ENCODE assay signal across 7 mouse cellular contexts in the genomic region with DNA sequence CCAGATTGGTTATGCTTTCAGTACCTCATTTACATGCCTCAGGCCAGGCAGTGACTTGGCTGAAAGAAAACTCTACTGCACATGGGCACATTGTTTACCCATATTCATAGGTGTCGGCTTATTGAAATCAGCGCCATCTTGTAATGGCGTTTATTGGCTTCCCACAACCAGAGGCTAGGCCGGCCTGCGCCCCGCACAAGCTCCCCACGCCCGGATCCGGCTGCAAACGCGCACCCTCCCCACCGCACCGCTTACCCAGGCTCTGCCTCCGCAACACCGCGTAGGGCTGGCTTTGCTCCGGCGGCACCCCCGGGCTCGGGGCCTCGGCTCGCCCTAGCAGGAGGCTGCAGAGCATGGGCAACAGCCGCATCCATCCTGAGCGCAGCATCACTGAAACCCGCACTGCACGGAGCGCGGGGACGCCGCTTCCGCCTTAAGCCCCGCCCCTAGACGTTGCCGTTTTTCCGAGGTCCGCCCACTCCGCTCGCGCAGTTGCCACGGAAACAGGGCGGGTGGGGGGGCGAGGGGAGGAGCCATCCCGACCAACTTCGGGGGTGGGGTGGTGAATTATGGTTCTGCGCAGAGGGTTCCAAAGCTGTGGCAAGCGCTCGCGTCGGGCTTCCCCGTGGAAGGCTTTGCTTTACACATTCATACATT. TPM values are rescaled to one million over a fixed set of nuclear protein-coding genes. Genes with fewer than 3 reads are reported as not detected.
A peak's percentile ranks its signal among the peaks of the same experiment; 100 is the strongest.
DNase-seq lines count a peak whose midpoint lies in the region; ATAC-seq lines count a peak whose summit lies in the region.

No protein-coding gene starts in this region.

- H3K9me3 ChIP-seq in embryonic facial prominence, embryonic 10.5 days, result no peaks in the 10 kb centered on the region
- 0 out of 2 replicates have a peak, but pooled peaks cover 6% of the 10 kb centered on the region for H3K9me3 ChIP-seq in limb, embryonic 12.5 days
- H3K9me3 ChIP-seq in midbrain, embryonic 14.5 days (ENCODE audit: control insufficient read depth, low read length), result no peaks in the 10 kb centered on the region

- peak overlapping the region; percentile 93 for H3K27ac ChIP-seq in embryonic facial prominence, embryonic 10.5 days (replicated peaks)
- H3K27ac ChIP-seq in limb, embryonic 12.5 days, result peak overlapping the region; percentile 94
- peak overlapping the region; percentile 97 for H3K27ac ChIP-seq in midbrain, embryonic 14.5 days (replicated peaks; ENCODE audit: low read depth, low read length)

- peak overlapping the region; percentile 82 for H3K9ac ChIP-seq in limb, embryonic 12.5 days (replicated peaks)
- H3K9ac ChIP-seq in midbrain, embryonic 14.5 days (replicated peaks; ENCODE audit: low read length), result peak overlapping the region; percentile 82

- peaks cover 32% of the 10 kb centered on the region for H3K4me1 ChIP-seq in embryonic facial prominence, embryonic 10.5 days
- peaks cover 18% of the 10 kb centered on the region; the same call in 1 of the 2 replicates for H3K4me1 ChIP-seq in limb, embryonic 12.5 days (replicated peaks)
- H3K4me1 ChIP-seq in midbrain, embryonic 14.5 days (ENCODE audit: control insufficient read depth, insufficient read depth, low read length), result peaks cover 13% of the 10 kb centered on the region

- peak overlapping the region; percentile 80 for H3K4me3 ChIP-seq in embryonic facial prominence, embryonic 10.5 days
- H3K4me3 ChIP-seq in limb, embryonic 12.5 days (replicated peaks), result peak overlapping the region; percentile 87
- H3K4me3 ChIP-seq in midbrain, embryonic 14.5 days (replicated peaks; ENCODE audit: low read depth, low read length), result peak overlapping the region; percentile 81

- peak; percentile 85 for ATAC-seq in granulocyte monocyte progenitor cell, adult 5-6 weeks (replicated peaks; ENCODE audit: poor library complexity, severe bottlenecking)
- peak; percentile 95 for ATAC-seq in limb, embryonic 12.5 days (ENCODE audit: insufficient number of reproducible peaks, insufficient read depth, low FRiP score, low TSS enrichment, low read depth)
- peak; percentile 96 for ATAC-seq in midbrain, embryonic 14.5 days (ENCODE audit: low FRiP score, low TSS enrichment)

- no peaks in the 10 kb centered on the region for H3K27me3 ChIP-seq in embryonic facial prominence, embryonic 10.5 days (replicated peaks; ENCODE audit: low read depth, poor library complexity, severe bottlenecking)
- H3K27me3 ChIP-seq in limb, embryonic 12.5 days, result no peaks in the 10 kb centered on the region
- no peaks in the 10 kb centered on the region for H3K27me3 ChIP-seq in midbrain, embryonic 14.5 days (ENCODE audit: control insufficient read depth, insufficient read depth, low read length)

- peak overlapping the region; percentile 57 for H3K4me2 ChIP-seq in limb, embryonic 12.5 days
- H3K4me2 ChIP-seq in midbrain, embryonic 14.5 days (ENCODE audit: low read length), result peak overlapping the region; percentile 69

- DNase-seq in adrenal gland, postnatal 14 days, result peak; percentile 94
- DNase-seq in embryonic facial prominence, embryonic 10.5 days (ENCODE audit: low spot score), result peak; percentile 94
- DNase-seq in kidney, adult 11 months, result peak; percentile 66
- DNase-seq in midbrain, embryonic 14.5 days, result peak; percentile 97
- DNase-seq in spleen, adult 12 weeks (ENCODE audit: low spot score), result peak; percentile 70

- WGBS in embryonic facial prominence, embryonic 10.5 days, result under 1% methylated on average over 50 of the region's 50 CpGs
- under 1% methylated on average over 49 of the region's 50 CpGs for WGBS in limb, embryonic 12.5 days
- under 1% methylated on average over 50 of the region's 50 CpGs for WGBS in midbrain, embryonic 14.5 days

- peaks cover 58% of the 10 kb centered on the region for H3K36me3 ChIP-seq in embryonic facial prominence, embryonic 10.5 days (replicated peaks)
- peaks cover 31% of the 10 kb centered on the region for H3K36me3 ChIP-seq in limb, embryonic 12.5 days
- H3K36me3 ChIP-seq in midbrain, embryonic 14.5 days (ENCODE audit: control insufficient read depth, insufficient read depth, low read length), result peaks cover 12% of the 10 kb centered on the region

RNA-seq across cellular contexts. Expression of a gene that starts 9.6 kb away (rescaled TPM):
- 36.8 and 43.6 TPM in 2 replicates for total RNA-seq in adrenal gland, postnatal 14 days (2021)
- 108 TPM in 2 replicates for polyA plus RNA-seq in embryonic facial prominence, embryonic 10.5 days (2016; fragmentation: Nextera tagmentation; extraction: Ambion mirVana)
- 44.4 and 76.8 TPM in 2 replicates for total RNA-seq in granulocyte monocyte progenitor cell, adult 5-6 weeks (2014; fragmentation: Nextera tagmentation)
- total RNA-seq in granulocyte monocyte progenitor cell, adult 5-6 weeks (2017), result 44.0 and 57.4 TPM in 2 replicates
- 95.7 and 99.3 TPM in 2 replicates for polyA plus RNA-seq in limb, embryonic 12.5 days (2016; fragmentation: Nextera tagmentation; extraction: Ambion mirVana)
- 276 and 315 TPM in 2 replicates for polyA plus RNA-seq in midbrain, embryonic 14.5 days (2014; fragmentation: Nextera tagmentation; extraction: Ambion mirVana)

RNA-seq across cellular contexts. Expression of a gene that starts 38.3 kb away (rescaled TPM):
- 42.7 and 49.4 TPM in 2 replicates for total RNA-seq in adrenal gland, postnatal 14 days (2021)
- 36.7 and 38.1 TPM in 2 replicates for polyA plus RNA-seq in embryonic facial prominence, embryonic 10.5 days (2016; fragmentation: Nextera tagmentation; extraction: Ambion mirVana)
- 113 and 128 TPM in 2 replicates for total RNA-seq in granulocyte monocyte progenitor cell, adult 5-6 weeks (2014; fragmentation: Nextera tagmentation)
- total RNA-seq in granulocyte monocyte progenitor cell, adult 5-6 weeks (2017), result 77.9 and 117 TPM in 2 replicates
- 46.8 and 48.8 TPM in 2 replicates for polyA plus RNA-seq in limb, embryonic 12.5 days (2016; fragmentation: Nextera tagmentation; extraction: Ambion mirVana)
- 36.3 and 39.5 TPM in 2 replicates for polyA plus RNA-seq in midbrain, embryonic 14.5 days (2014; fragmentation: Nextera tagmentation; extraction: Ambion mirVana)

RNA-seq across cellular contexts. Expression of a gene that starts 39.2 kb away (rescaled TPM):
- 89.4 and 95.0 TPM in 2 replicates for total RNA-seq in adrenal gland, postnatal 14 days (2021)
- polyA plus RNA-seq in embryonic facial prominence, embryonic 10.5 days (2016; fragmentation: Nextera tagmentation; extraction: Ambion mirVana), result 44.4 and 48.1 TPM in 2 replicates
- total RNA-seq in granulocyte monocyte progenitor cell, adult 5-6 weeks (2014; fragmentation: Nextera tagmentation), result 271 and 278 TPM in 2 replicates
- total RNA-seq in granulocyte monocyte progenitor cell, adult 5-6 weeks (2017), result 310 and 331 TPM in 2 replicates
- polyA plus RNA-seq in limb, embryonic 12.5 days (2016; fragmentation: Nextera tagmentation; extraction: Ambion mirVana), result 52.9 and 58.5 TPM in 2 replicates
- polyA plus RNA-seq in midbrain, embryonic 14.5 days (2014; fragmentation: Nextera tagmentation; extraction: Ambion mirVana), result 40.9 and 48.5 TPM in 2 replicates

RNA-seq across cellular contexts. Expression of a gene that starts 39.8 kb away (rescaled TPM):
- not detected in 2 replicates for total RNA-seq in adrenal gland, postnatal 14 days (2021)
- not detected in 2 replicates for polyA plus RNA-seq in embryonic facial prominence, embryonic 10.5 days (2016; fragmentation: Nextera tagmentation; extraction: Ambion mirVana)
- 1.6 TPM in 1 of 2 replicates, not detected in the other for total RNA-seq in granulocyte monocyte progenitor cell, adult 5-6 weeks (2014; fragmentation: Nextera tagmentation)
- not detected in 2 replicates for total RNA-seq in granulocyte monocyte progenitor cell, adult 5-6 weeks (2017)
- not detected in 2 replicates for polyA plus RNA-seq in limb, embryonic 12.5 days (2016; fragmentation: Nextera tagmentation; extraction: Ambion mirVana)
- polyA plus RNA-seq in midbrain, embryonic 14.5 days (2014; fragmentation: Nextera tagmentation; extraction: Ambion mirVana), result not detected in 2 replicates

RNA-seq across cellular contexts. Expression of a gene that starts 44.8 kb away (rescaled TPM):
- not detected in 2 replicates for total RNA-seq in adrenal gland, postnatal 14 days (2021)
- 0.08 and 0.12 TPM in 2 replicates for polyA plus RNA-seq in embryonic facial prominence, embryonic 10.5 days (2016; fragmentation: Nextera tagmentation; extraction: Ambion mirVana)
- not detected in 2 replicates for total RNA-seq in granulocyte monocyte progenitor cell, adult 5-6 weeks (2014; fragmentation: Nextera tagmentation)
- total RNA-seq in granulocyte monocyte progenitor cell, adult 5-6 weeks (2017), result not detected in 2 replicates
- polyA plus RNA-seq in limb, embryonic 12.5 days (2016; fragmentation: Nextera tagmentation; extraction: Ambion mirVana), result 0.23 and 0.31 TPM in 2 replicates
- polyA plus RNA-seq in midbrain, embryonic 14.5 days (2014; fragmentation: Nextera tagmentation; extraction: Ambion mirVana), result 3.4 and 3.5 TPM in 2 replicates

Comparison
In these comparisons a context has a peak if more than half of its experiments do, and no peak if none do; other contexts are left out.
1. Peak in every context shown above with its lines: DNase-seq, ATAC-seq, H3K4me3 ChIP-seq and H3K27ac ChIP-seq.